Mouse (Mus musculus): Measurements from ENCODE around the gene Gps2.
"Not testable (repeated sequence)": the region's sequence is repeated elsewhere in the genome, so short reads cannot be mapped to it uniquely, and the experiment has no call there.

Gps2 gene

GRCm38 (mm10) chr11:69936714-69937347 is 23.1 kb downstream of the Gps2 start:
- DNase-seq (ENCODE audit: low spot score) = no peak

DNA sequence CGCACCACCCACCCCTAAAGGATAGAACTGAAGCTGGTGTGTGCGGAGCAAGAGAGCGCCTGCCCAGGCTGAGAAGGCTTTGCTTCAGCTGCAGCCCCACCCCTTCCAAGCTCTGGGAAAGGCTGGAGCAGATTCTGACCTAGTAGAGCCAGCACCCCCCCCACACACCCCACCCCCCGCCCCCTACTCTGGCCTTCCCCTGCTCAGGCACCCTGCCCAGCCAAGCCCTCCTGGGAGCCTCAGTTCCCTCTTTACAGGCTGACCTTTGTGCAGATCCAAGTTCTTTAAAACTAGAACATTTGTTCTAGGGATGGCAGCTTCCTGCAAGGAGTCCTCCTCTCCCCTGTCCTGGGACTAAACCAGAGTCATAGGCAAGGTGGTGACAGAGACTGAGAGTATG is 23.7 kb downstream of the Gps2 start:
- DNase-seq (ENCODE audit: low spot score) = no peak

DNA sequence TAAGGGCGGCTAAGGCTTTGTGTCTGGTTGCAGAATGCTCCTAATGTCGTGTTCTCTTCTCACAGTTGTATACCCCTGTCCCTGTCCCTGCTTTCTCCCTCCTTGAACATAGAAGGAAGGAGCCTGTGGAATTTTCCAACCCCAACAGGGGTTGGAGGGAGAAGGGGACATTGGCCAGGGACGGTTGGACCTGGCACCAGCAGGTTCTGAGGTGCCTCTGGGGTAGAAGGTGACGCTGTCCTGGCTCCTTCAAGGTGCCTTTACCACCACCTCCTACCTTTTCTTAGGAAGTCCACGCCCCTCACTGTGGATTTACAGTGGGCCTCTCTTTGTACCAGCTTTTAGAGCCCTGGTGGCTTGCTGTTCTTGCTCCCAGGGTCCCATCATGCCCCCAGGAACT is 24.1 kb downstream of the Gps2 start:
- DNase-seq (ENCODE audit: low spot score) = no peak

DNA sequence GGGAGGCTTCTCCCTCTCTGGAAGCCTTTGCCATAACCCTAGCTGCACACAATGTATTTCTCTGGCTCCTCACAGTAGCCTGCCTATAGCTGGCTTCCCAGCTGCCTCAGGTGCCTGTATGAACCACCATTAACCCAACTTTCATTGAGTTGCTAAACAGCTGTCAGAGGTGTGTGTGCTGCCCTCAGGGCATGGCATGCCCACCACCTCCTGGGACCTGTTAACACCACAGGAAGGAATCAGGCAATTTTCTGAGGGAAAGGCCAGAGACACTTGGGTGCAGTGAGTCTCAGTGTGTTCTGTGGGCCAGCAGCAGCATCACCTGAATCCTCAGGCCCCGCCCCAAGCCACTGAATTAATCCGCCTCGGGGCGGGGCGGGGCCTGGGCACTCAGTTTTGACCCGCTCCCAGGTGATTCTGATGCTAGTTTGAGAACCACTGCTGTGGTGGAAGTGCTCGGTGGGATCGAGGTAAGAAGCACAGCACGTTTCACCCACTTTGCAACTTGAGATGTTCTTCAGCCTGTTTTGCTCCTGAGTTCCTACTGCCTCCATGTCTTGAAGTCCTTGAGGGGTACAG is 24.8 kb downstream of the Gps2 start:
- DNase-seq (ENCODE audit: low spot score) = no peak

GRCm38 (mm10) chr11:69939181-69939580 is 25.5 kb downstream of the Gps2 start:
- no peak for DNase-seq (ENCODE audit: low spot score)

GRCm38 (mm10) chr11:69939731-69940130 is 26.0 kb downstream of the Gps2 start:
- DNase-seq (ENCODE audit: low spot score) = no peak

- DNase-seq (ENCODE audit: low spot score) = no peak
These were observed 27.3 kb downstream of the Gps2 start for GRCm38 (mm10) chr11:69940962-69941361.

DNA sequence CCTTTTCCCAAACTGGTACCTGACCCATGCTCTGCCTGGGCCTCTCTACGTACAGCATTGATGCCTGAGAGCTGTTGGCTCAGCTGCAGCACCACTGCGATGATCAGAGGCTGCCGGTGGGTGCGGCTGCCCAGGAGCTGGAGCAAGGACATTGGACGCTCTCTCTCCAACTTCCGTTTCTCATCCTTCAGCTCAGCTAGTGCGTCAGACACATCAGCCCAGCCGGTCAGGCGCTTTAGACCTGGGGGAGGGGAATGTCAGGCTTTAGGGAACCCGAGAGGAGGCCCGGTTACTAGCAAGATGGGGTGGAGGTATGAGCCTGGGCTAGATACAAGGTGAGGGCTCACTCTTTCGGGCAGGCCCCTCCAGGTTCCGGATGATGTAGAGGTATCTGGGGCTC is 31.5 kb downstream of the Gps2 start:
- DNase-seq (ENCODE audit: low spot score) = no peak

- no peak for DNase-seq (ENCODE audit: low spot score)
These were observed 32.6 kb downstream of the Gps2 start for GRCm38 (mm10) chr11:69945997-69946891.

DNA sequence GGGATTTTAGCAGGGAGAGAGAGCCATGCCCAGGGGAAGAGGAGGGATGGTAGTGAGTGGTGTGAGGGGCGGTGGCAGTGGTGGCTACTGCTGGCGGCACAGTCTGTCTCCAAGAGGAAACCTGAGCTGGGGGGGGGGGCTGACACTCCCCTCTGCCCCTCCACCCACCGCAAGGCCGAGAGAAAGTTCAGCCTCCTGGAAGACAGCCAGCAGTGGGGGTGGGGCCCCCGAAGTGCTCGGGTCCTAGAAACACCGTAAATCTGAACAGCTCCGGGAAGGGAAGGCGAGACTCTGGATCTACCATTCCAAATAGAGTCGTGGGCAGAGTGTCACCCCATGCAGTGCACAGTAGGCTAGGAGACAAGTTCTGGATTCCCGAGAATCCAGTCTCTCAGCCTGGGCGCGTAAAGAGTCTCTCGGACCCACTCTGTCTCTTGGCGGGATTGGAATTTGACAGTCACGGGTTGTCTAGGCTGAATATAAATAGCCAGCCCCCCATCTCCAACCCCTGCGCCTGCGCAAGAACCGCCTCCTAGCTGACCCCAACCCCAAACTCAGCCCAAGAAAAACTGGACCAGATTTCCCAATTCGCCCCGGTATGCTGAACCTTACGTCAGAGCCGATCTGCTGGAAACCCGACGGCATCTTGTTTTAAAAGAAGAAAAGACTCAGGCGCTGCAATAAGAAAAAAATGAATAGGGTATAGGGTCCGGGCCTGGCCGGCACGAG is 33.8 kb downstream of the Gps2 start:
- DNase-seq (ENCODE audit: low spot score) = no peak

DNA sequence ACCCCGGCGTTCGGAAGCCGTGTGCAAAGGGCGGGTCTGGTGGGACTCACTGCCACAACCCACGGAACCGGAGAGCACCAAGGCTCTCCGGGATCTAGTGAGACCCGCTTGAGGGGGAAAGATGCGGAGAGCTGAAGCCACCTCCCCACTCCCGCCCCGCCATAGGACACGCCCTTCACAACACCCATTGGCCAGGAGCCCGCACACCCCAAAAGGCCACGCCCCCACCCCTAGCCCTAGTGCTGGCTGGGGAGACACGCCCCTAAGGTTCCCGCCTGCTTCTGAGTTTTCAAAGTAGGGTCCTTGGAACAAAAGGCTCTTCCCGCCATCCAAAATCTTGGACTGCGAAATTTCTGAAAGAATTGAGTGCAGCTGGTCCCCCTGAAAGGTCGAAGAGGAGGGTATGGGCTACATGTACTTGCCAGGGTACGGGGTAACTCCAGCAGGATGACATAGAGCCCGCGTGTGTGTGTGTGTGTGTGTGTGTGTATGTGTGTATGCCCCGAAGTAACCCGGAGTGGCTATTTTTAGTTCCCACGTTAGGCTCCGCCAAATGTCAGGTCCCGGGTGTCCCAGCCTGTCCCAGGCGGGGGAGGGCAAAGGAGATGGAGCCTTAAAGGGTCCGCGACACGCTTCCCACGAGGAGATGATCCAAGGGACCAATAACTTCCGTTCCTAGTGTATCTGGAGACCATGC is 34.5 kb downstream of the Gps2 start, which contains the start of gene Slc2a4:
Gene Slc2a4 (minus strand): TSS at position 123 of the 697 bp plus-strand sequence.
- peak; percentile 81 for DNase-seq (ENCODE audit: low spot score)

- DNase-seq (ENCODE audit: low spot score) = peak; percentile 62
These were observed 35.1 kb downstream of the Gps2 start for GRCm38 (mm10) chr11:69948763-69949150.

DNA sequence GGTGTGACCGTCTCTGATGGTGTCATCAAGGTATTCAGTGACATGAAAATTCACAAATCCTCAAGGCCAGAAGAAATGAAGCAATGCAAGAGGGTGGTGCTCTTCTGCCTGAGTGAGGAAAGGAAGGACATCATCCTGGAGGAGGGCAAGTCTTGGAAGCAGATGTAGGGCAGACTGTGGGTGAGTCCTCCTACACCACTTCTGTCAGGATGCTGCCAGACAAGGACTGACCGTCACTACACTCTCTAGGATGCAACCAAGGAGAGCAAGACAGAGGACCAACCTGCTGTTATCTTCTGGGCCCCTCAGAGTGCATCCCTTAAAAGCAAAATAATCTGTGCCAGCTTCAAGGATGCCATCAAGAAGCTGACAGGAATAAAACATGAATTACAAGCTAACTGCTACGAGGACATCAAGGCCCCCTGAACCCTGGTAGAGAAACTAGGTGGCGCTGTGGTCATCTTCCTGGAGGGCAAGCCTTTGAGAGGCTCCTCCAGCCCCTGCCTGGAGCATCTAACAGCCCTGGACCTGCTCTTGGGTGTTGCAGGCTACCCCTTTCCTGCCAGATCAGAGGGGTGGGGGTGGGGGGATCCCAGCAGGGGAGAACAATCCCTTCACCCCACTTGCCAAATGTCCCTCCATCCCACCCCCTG is 37.2 kb downstream of the Gps2 start:
- no peak for DNase-seq (ENCODE audit: low spot score)

GRCm38 (mm10) chr11:69952274-69952673 is 38.6 kb downstream of the Gps2 start:
- no peak for DNase-seq (ENCODE audit: low spot score)

DNA sequence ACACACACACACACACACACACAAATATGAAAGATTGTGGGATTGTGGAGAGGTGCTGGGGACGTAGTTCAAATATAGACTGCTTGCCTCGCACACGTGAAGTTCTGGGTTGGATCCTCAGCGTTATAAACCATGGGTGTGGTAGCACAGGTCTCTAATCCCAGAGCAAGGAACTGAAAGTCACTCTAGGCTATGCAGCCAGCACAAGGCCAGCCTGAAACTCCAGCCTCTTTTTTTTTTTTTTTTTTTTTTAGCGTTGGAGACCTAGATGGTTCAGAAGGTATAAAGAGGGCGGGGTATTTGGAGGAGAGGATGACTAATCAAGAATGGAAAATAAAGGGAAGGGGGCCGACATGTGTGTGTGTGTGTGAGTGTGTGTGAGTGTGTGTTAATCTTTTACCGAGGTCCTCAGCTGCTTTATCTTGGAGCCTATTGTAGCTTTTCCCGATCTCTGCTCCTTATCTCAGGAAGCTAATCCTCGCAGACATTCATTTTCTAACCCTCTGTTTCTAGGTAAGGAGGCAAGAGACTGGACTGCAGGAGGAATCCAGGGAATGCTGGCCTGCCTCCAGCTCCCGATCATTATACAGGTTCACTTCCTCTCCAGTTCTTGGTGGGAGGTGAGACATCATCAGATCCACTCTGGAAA is 39.7 kb downstream of the Gps2 start:
- no peak for DNase-seq (ENCODE audit: low spot score)

DNA sequence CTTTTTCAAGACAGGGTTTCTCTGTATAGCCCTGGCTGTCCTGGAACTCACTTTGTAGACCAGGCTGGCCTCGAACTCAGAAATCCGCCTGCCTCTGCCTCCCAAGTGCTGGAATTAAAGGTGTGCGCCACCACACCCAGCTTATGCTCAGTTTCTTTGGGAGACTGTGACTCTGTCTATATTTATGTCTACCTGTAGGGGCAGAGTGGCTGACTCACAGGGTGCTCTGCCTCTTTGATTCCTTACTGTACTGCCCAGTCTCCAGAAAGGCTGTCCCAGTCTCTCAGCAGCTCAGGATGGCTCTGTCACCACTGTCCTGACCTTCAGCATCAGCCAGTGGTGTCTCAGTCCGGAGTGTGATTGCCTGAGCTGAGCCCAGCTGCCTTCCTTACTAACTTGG is 41.9 kb downstream of the Gps2 start:
- not testable (repeated sequence) for DNase-seq (ENCODE audit: low spot score)

DNA sequence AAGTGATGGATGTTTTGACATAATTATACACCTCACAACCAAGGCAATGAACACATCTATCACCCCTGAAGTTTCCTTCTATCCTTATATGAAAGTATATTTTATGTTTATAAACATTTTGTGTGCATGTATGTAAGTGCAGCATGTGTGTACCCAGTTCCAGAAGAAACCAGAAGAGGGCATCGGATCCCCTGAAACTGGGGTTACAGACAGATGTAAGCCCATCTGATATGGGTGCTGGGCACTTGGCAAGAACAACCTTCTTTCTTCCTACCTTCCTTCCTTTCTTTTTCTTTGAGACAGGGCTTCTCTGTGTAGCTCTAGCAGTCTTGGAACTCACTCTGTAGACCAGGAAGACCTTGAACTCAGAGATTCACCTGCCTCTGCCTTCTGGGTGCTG is 42.5 kb downstream of the Gps2 start:
- no peak for DNase-seq (ENCODE audit: low spot score)

GRCm38 (mm10) chr11:69960616-69961015 is 46.9 kb downstream of the Gps2 start:
- no peak for DNase-seq (ENCODE audit: low spot score)

- DNase-seq (ENCODE audit: low spot score) = no peak
These were observed 48.2 kb downstream of the Gps2 start for GRCm38 (mm10) chr11:69961841-69962240.

- DNase-seq (ENCODE audit: low spot score) = no peak
These were observed 51.1 kb downstream of the Gps2 start, which contains the start of gene Cldn7 for GRCm38 (mm10) chr11:69964650-69965270. Gene Cldn7, plus strand, starts transcription at chr11:69964779.
